ENCODE assay signal across 8 mouse cellular contexts in the genomic region with DNA sequence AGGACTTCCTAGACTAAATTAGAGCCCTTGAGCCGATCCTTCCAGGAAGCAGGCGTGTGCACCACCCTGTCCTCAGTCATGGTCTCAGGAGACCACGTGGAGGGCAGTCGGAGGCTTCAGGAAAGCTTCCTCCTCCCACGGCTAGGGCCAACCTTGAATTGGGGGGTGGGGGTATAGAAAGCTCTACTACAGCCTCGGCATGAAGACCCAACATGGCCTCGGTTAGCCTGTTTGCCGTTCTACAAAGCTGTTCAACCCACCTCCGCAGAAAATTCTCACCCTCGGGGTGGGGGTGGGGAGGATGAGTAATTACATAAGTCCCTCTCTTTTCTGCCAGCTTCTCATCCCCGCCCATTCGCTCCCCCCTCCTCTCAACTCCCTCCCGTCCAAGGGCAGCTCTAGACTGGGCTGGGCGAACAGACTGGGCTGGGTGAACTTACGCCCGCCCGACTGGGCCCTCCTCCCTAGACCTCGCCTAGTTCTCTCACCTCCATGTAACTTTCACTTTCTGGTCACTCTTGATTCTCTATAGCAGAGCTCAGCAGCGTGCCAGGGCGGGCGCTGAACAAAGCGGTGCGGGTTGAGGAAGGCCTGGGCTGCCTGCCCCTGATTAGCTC. TPM values are rescaled to one million over a fixed set of nuclear protein-coding genes. Genes with fewer than 3 reads are reported as not detected.
DNase-seq lines count a peak whose midpoint lies in the region; ATAC-seq and TF ChIP-seq lines count a peak whose summit lies in the region.

No protein-coding gene starts in this region.

- no peak for TF ChIP-seq CTCF in kidney, adult 2 months (conservative IDR thresholded peaks at IDR 0.05; ENCODE audit: insufficient read depth, insufficient read length, low read depth, low read length)

- H3ac ChIP-seq in myocyte (ENCODE audit: control insufficient read depth, insufficient read length), result no peak overlapping the region

- no peaks in the 10 kb centered on the region for H3K79me2 ChIP-seq in myocyte (ENCODE audit: control insufficient read depth, insufficient read depth)

- peak overlapping the region; percentile 30 for H3K4me2 ChIP-seq in embryonic facial prominence, embryonic 14.5 days (ENCODE audit: low read depth, low read length)
- peak overlapping the region; percentile 73 for H3K4me2 ChIP-seq in liver, embryonic 12.5 days
- H3K4me2 ChIP-seq in myocyte (ENCODE audit: low read depth), result peak overlapping the region; percentile 77

- no peaks in the 10 kb centered on the region for H3K36me3 ChIP-seq in embryonic facial prominence, embryonic 14.5 days (ENCODE audit: control insufficient read depth, insufficient read depth, low read length)
- no peaks in the 10 kb centered on the region for H3K36me3 ChIP-seq in kidney, adult 2 months (ENCODE audit: control insufficient read depth, insufficient read depth, low read length)
- no peaks in the 10 kb centered on the region for H3K36me3 ChIP-seq in liver, embryonic 12.5 days
- no peaks in the 10 kb centered on the region for H3K36me3 ChIP-seq in myocyte (ENCODE audit: control insufficient read depth, insufficient read depth)

- H3K9ac ChIP-seq in embryonic facial prominence, embryonic 14.5 days (ENCODE audit: low read depth, low read length), result no peak overlapping the region
- peak overlapping the region; percentile 69 for H3K9ac ChIP-seq in liver, embryonic 12.5 days

- peak; percentile 66 for ATAC-seq in embryonic facial prominence, embryonic 14.5 days (ENCODE audit: low read depth)
- peak; percentile 91 for ATAC-seq in liver, embryonic 12.5 days

- peak; percentile 16 for TF ChIP-seq POLR2A in kidney, adult 2 months (IDR thresholded peaks at IDR 0.05; ENCODE audit: low read depth, low read length)
- TF ChIP-seq POLR2A in myocyte (IDR thresholded peaks at IDR 0.05; ENCODE audit: insufficient read length, low read depth), result peak; percentile 83

- H3K27me3 ChIP-seq in embryonic facial prominence, embryonic 14.5 days (replicated peaks; ENCODE audit: control insufficient read depth, insufficient read depth, low read length), result no peaks in the 10 kb centered on the region
- no peaks in the 10 kb centered on the region for H3K27me3 ChIP-seq in kidney, adult 2 months (replicated peaks; ENCODE audit: control insufficient read depth, insufficient read depth, low read length)
- no peaks in the 10 kb centered on the region for H3K27me3 ChIP-seq in liver, embryonic 12.5 days (replicated peaks)
- no peaks in the 10 kb centered on the region for H3K27me3 ChIP-seq in myocyte (ENCODE audit: control insufficient read depth, insufficient read depth, insufficient read length)

- WGBS in embryonic facial prominence, embryonic 14.5 days, result 33% methylated on average over 23 of the region's 23 CpGs
- 6% methylated on average over 23 of the region's 23 CpGs for WGBS in kidney, adult 2 months
- WGBS in liver, embryonic 12.5 days (ENCODE audit: insufficient replicate concordance), result 3% methylated on average over 23 of the region's 23 CpGs

- no peak overlapping the region for H3K4me3 ChIP-seq in embryonic facial prominence, embryonic 14.5 days (ENCODE audit: low read depth, low read length)
- peak overlapping the region; percentile 35; the same call in 1 of the 2 replicates for H3K4me3 ChIP-seq in kidney, adult 2 months (ENCODE audit: insufficient read depth, low read depth, low read length)
- H3K4me3 ChIP-seq in liver, embryonic 12.5 days, result peak overlapping the region; percentile 47
- peak overlapping the region; percentile 4 for H3K4me3 ChIP-seq in myocyte

- peak overlapping the region; percentile 73 for H3K27ac ChIP-seq in embryonic facial prominence, embryonic 14.5 days (replicated peaks; ENCODE audit: low read depth, low read length)
- H3K27ac ChIP-seq in kidney, adult 2 months (ENCODE audit: insufficient read depth, low read depth, low read length), result peak overlapping the region; percentile 98
- H3K27ac ChIP-seq in liver, embryonic 12.5 days, result peak overlapping the region; percentile 77

- no peaks in the 10 kb centered on the region for H3K9me3 ChIP-seq in embryonic facial prominence, embryonic 14.5 days (ENCODE audit: control insufficient read depth, low read length)
- no peaks in the 10 kb centered on the region for H3K9me3 ChIP-seq in liver, embryonic 12.5 days (replicated peaks)

- DNase-seq in right cerebral cortex, adult 18-20 months, result peak; percentile 62
- DNase-seq in right cerebral cortex, postnatal 4 days, result no peak
- peak; percentile 81 for DNase-seq in embryonic facial prominence, embryonic 14.5 days (ENCODE audit: low spot score)
- DNase-seq in heart, adult 9 months (ENCODE audit: low spot score in 2 of 2), result peak; percentile 95
- DNase-seq in kidney, adult 2 months, result peak; percentile 96
- peak; percentile 90 for DNase-seq in testis, postnatal 10 days (ENCODE audit: low spot score)

- H3K4me1 ChIP-seq in embryonic facial prominence, embryonic 14.5 days (ENCODE audit: control insufficient read depth, insufficient read depth, low read length), result peaks cover 21% of the 10 kb centered on the region
- H3K4me1 ChIP-seq in kidney, adult 2 months (ENCODE audit: control insufficient read depth, insufficient read depth, low read length), result peaks cover 30% of the 10 kb centered on the region
- peaks cover 75% of the 10 kb centered on the region for H3K4me1 ChIP-seq in liver, embryonic 12.5 days

TF ChIP-seq in myocyte, 11 proteins besides CTCF, POLR2A, EP300 and RAD21:
- TF ChIP-seq TCF3 (IDR thresholded peaks at IDR 0.05; ENCODE audit: insufficient read length, low read depth) (no peak), POLR2AphosphoS2 (IDR thresholded peaks at IDR 0.05; ENCODE audit: insufficient read length, low read depth) (peak; percentile 79), TCF12 (IDR thresholded peaks at IDR 0.05; ENCODE audit: insufficient read depth, poor library complexity, severe bottlenecking) (no peak), USF1 (IDR thresholded peaks at IDR 0.05; ENCODE audit: low read depth) (peak; percentile 67), SRF (IDR thresholded peaks at IDR 0.05; ENCODE audit: control insufficient read depth, insufficient read length, low read depth) (no peak)

RNA-seq across cellular contexts. Expression of gene Irf2bpl, which starts 48.1 kb away (rescaled TPM):
- 33.5 and 33.8 TPM in 2 replicates for polyA plus RNA-seq in embryonic facial prominence, embryonic 14.5 days (2014; fragmentation: Nextera tagmentation; extraction: Ambion mirVana)
- polyA plus RNA-seq in kidney, adult 2 months (2012; rRNA removed), result 22.0 and 27.8 TPM in 2 replicates
- 6.7 and 7.7 TPM in 2 replicates for polyA plus RNA-seq in liver, embryonic 12.5 days (2016; fragmentation: Nextera tagmentation; extraction: Ambion mirVana)
- 59.1 TPM for polyA plus RNA-seq in myocyte (2012; fragmentation: generic; extraction: Trizol)
